In the genomic region with DNA sequence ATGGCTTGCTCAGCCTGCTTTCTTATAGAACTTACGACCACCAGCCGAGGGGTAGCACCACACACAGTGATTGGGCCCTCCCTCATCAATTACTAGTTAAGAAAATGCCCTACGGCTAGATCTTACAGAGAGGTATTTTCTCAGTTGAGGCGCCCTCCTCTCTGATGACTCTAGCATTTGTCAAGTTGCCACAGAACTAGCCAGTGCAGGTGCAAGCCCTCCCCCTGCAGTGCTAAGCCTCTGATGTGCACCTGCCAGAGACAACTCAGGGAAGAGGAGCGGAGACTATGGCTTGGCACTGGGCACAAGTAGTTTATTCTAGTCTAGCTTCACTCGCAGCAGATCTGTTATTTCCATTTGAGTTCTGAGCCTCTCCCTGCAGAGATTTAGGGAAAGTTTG, we compare ENCODE assay signal across 6 mouse cellular contexts.
"Had no signal": no experiment of that assay in that cellular context is flagged by ENCODE, and none has a peak within 500 bp of the region (broad histone marks: within the 10 kb centered on the region; RNA-seq: fewer than 3 reads in every experiment).

No protein-coding gene starts in this region.

- DNase-seq: kidney, adult 2 months; kidney, postnatal 14 days; lung, embryonic 14.5 days; lung, postnatal 10 days; right cerebral cortex, postnatal 4 days; spleen, adult 18-20 months had no signal
